Mouse (Mus musculus) left cerebral cortex, adult 11 months (tissue): ENCODE measurements at regions not wholly inside any gene's neighbourhood (a gene's known extent, or its start where the extent isn't known, plus 50 kb on each side); places are given as distances from the start of the nearest gene placed in this dataset.

Experiments used
- DNase-seq: peaks from one replicate; pipeline ENCODE4 v3.0.0; 2022; ENCODE audit warnings: low spot score

DNA sequence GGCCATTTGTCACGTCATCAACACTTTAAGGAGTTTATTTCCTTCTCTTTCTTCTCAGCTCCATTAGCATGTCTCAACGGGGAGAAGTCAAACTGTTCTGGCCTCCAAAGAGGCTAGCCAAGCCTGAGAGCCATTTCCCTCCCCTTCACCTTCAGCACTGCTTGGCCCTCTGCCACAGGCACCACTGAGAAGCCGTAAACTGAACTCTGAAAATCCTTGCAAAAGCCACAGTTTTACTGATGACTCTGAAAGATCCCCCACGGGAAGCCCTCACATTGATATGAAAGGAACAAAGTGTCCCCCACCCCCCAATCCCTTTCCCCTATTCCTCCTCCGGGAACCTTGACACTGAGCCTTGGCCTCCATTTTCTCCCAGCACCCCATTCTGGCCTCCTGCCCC, 188.1 kb upstream of the Arid1b start:
- no peak for DNase-seq

DNA sequence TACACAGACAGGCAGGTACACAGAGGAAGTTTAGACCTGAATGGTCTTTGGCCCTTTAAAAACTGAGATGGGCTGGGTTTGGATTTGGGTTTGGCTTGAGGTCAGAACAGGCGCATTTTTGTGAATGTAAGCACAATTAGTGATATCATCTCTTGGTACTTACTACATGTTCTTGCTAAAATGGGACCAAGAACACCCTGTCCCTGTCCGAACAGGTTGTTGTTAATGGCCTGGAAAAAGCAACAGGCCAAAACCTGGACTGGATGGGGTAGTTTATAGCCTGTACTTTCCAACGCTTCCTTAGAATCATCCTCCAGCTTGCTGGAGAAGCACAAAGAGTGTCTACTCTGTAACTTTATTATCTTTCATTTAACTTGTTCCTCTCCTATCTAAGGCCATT, 185.2 kb upstream of the Arid1b start:
- DNase-seq = no peak

DNA sequence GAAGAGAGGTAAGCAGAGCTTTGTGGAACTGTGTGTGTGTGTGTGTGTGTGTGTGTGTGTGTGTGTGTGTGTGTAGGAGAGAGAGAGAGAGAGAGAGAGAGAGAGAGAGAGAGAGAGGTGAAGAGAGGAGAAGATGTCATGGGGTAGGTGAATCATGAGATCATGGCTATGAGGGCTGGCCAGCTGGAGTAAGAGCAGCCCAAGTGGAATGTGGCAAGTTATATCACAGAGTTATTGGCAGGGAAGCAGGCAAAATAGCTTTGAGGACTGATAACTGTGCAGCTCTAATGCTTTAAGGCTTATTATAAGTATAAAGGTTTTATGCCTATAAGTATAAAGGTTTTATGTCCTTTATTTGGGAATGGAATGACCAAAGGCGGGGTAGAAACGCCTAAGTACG, 180.9 kb upstream of the Arid1b start:
- DNase-seq = no peak

DNA sequence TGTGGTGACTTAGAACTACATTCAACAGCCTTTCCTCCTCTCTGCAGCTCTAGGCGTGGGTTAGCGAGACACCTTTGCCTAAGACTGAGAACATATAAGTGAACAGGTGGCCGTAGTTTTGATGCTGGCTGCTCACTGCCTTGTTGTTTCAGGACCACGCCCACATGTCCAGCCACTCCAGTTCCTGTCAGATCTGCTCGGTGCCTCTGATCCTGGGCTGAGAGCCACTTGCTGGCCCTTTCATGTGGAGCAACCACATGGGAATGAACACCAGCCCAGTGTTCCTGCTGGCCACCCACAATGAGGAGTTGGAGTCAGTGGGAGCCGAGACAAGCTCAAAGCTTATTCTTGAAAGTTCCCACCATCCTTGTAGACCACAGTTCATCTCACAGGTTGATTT, 180.5 kb upstream of the Arid1b start:
- no peak for DNase-seq

DNA sequence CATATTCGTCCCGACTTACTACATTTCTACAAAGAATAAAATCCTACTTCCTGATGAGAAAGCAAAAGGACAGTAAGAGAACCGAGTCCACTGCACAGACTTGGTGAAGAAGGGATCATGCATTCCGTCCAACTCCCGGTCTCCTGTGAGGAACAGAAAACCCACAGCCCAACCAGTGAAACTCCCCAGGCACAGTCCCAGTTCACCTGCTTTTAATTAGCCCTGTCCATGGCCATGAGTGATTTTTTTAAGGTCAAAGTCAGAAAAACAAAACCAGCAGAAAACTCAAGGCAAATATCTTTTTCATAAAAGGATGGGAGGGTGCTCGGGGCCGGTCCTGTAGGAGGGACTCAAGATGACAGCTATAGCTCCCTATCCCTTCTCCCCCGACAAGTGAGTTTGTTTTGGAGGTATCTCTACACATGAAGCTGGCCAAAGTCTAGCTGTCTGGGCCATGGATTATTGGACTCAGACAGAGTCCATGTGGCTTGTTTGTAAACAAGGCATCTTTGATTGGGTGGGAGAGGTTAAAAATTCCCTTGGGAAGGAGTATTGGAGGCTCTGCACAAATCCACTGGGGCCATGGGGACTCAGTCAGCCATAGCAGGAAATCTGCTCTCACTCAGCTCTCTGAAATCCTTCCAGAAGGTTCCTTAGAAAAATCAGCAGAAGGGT, 168.8 kb upstream of the Arid1b start:
- no peak for DNase-seq

DNA sequence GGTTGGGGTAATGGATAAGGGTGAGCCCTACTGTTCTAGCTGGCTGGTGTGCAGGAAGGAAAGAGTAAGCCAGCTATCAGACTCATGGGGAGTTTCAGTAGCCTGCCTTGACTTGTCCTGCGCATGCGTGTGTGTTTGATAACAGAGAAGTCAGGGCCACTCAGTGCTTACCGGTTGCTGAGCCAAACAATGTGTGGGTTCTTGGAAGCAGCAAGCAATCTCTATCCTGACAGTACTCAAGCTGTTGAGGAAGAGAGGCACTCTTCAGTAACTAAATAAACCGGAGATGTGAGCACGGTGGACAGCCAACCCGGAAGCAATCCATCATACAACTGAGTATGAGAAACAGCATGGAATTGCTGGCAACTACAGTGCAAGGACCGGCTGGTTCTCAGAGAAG, 160.1 kb upstream of the Arid1b start:
- DNase-seq = no peak

DNA sequence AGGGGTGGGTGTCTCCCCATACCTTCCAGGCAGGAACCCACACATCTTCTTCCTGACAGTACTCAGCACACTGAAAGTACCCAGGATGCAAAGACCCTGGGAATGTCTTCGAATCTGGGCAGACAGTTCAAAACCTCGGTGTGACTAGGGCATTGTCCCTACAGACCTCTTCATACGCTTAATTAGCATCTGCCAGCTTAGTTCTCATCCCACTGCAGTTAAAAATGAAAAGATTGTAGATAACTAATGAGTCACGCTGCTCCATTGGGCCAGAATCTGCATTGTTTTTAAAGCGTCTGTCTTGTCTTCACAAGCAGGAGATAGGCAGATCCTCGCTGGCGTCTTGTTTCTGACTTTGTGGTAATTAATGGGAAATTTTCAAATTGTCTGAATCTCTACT, 159.6 kb upstream of the Arid1b start:
- DNase-seq = no peak

DNA sequence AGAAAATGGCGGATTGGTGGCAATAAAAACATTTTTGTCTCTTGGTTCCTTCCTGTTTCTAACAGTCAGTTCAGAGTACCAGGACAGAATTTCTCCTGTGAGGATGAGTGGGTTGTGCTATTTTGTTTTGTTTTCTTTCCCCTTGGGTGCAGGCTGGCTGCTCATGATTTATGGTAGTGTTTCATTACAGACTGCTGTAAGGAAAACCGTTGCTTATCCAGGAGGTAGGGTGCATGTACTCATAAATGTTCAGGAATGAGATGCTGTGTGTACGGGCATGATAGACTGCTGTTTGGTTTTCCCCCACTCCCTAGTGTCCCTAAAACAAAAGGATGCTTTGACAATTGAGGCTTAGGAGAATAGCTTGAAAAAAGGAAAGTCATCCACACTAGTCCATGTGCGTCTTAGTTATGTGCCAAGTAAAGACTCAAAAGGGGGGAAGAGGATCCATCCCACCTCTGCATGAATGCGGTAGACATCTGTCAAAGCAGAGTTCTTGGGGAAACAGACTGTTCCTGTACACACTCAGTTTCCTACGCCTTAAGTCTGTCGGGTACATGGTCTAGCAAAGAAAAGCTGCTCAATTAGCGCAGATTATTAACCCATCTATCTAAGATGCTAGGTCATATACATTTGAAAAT, 158.9 kb upstream of the Arid1b start:
- DNase-seq = no peak

DNA sequence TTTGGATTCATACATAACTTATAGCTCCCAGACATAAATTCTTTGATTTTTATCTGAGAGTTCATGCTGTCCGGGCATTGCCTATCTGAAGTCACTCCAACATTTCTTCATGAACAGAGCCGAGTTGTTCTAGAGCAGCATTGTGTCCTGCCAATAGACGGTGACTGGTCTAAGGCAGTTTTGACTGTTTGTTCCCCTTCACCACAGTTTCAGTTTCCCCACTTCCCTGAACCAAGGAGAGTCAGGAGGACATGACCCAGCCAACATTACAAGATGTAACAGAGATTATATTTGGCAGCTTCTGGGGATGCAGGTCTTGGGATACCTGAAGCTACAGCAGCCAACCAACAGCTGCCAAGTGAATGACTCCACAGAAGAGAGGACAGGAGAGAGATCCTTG, 154.0 kb upstream of the Arid1b start:
- no peak for DNase-seq

DNA sequence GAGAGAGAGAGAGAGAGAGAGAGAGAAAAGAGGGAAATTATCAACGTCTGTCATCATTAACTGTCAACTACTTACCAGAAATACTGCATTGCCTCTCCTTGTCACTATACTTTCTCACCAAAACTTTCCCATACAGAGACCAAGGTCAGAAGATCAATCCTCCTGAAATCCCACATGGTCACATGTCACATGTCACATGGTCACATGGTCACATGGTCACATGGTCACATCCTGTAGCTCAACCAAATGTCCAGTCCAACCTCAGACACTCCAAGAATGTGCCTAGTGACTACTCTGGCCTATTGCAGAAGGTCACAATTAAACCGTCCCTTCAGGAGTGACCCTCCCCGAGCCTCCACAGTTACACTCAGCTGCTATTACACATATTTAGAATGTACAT, 135.8 kb upstream of the Arid1b start:
- DNase-seq = no peak

DNA sequence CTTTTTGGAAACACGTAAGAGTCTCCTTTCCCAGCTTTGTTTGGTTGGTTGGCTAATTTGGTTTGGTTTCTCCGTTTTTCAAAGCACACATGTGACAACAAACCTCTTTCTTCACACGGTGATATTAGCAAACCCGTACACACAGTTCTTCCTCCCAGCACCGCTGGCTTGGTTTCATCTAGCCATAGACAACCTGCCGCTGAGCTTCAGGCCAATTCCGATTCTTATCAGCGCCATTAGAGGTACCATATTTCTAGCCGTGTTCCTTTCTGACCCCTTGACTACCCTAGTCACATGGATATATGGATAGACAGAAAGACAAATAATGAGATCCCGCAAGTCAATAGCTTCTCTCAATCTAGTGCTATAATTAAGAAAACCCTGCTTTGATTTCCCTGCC, 129.2 kb upstream of the Arid1b start:
- DNase-seq = no peak

DNA sequence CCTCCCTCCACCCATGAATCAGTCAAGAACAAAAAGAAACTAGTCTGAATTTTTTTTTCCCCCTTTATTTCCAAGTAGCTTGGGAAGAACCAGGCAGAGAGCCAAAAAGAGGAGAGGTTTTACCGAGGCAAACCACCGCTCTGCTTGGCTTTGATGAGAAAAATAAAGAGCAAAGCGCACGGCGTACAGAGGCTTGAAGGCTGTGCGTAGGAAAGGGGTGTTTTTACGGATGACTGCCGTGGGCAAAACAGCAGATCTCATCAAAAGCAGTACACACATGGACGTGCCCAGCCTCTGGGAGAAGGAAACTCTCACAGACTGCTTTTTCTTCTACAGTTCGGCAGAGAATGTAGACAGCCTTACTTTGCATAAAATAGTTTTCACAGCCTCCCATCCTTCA, 128.5 kb upstream of the Arid1b start:
- DNase-seq = peak; percentile 27

DNA sequence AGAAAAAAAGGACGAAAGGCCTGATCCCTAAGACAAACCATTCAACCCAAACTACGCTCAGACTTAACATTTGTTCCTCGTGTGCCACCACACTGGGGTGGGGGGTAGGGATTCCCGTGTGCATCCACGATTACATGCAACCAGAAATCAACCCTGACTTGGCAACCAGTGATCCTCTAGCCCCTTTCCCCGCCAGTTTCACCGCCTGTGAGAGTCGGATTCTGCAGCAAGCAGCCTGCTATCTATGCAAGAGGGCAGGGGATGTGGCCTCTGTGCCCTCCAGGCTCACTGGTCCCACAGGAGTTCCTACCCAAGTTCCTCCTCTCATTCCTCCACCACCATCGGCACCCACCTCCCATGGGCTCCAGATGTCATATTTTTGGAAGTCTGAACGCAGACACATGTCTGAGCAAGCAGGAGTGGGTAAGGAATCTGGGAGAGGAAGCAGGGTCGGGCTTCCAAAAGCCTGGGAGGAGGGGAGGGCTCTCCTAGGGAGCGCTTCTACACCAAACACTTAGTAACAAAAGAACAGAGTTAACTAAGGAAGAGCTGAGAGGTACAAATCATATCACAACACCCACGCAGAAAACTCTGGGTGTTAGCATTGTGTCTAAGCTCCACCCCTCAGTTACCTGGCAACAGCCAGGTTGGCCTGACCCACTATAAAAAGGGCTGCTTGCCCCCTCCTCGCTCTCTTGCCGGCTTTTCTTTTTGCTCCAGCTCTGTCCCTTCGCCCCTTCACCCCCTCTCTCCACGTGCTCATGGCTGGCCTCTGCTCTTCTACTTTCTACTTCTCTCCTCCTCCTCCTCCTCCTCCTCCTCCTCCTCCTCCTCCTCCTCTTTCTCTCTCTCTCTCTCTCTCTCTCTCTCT, 127.9 kb upstream of the Arid1b start:
- DNase-seq = peak; percentile 6

DNA sequence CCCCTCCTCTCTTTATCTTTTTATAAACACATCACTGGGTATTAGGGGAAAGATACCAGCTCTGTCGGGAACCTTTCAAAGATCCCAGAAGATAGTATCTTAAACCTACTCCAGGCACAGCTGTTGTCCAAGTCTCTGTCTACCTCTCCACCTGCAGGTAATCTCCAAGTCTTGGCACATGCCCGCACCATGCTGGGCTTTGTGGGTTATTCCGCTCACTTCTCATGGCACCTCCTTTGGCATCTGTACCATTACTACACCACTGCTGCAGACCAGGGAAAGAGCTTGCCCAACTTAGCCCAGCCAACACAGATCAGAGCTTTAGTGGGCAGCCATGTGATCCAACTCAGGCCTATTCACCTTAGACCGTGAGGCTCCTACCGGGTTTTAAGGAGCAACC, 127.0 kb upstream of the Arid1b start:
- no peak for DNase-seq

DNA sequence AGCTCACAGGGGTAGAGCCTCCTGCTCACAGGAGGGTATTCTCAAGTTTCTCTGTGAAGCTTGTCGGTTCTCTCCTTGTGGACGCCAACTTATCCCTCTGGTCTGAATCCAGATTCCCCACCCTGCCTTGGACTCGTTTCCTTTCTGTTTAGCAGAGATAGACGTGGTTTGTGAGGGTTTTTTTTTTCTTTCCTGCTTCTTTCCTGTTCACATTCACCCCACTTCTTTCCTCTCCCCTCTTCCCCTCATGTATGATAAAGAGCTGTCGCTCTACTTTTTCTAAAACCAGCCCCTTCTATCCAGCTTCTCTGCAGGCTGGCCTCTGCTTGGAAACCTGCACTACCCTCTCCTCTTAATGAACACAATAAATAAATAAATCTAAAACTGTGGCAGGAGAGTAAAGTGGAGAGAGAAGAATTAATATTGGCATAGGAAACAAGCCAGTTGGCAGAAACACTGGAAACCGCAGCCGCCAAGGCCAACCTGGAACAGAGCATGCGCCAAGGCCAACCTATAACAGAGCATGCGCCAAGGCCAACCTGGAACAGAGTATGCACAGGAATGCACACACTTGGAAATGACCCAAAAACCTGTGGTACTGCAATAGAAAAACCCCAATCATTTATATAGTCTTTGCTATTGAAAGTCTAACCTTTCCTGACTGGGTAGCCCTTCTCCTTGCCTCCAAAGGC, 126.2 kb upstream of the Arid1b start:
- DNase-seq = no peak

DNA sequence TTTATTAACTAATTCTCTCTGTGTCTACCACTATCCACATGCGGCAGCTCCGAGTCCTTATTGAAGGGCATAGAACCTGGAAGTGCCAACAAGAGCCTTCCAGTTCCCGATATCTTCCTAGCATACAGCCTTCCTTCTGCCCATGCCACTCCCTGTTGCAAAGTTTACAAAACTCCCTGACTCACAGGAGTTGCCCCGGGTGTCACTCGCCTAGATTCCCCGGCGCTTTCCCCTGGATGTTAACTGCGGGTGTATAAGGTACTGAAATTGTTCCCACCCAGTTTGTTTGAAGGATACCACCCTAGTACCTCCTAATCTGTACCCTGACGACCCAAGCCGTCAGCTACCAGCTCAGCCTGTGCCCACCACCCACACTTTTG, 125.7 kb upstream of the Arid1b start:
- no peak for DNase-seq

DNA sequence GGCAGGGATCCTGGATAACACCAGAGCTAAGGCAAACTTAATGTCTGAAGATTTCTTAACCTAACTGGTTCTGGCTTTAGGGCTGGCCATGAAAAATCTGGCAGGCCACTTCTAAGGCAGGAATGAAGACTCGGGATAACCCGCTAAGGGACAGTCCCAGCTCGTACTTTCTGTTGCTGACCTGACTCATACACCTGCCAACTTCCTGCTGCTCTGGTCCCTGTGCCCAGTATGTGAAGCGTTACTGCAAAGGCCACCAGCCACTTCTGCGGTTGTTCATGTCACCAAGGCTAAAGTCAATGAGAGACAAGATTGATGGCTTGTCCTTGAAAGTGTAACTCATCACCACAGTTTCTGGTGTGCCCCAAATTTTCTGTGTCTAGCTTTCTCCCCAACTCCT, 125.3 kb upstream of the Arid1b start:
- no peak for DNase-seq

DNA sequence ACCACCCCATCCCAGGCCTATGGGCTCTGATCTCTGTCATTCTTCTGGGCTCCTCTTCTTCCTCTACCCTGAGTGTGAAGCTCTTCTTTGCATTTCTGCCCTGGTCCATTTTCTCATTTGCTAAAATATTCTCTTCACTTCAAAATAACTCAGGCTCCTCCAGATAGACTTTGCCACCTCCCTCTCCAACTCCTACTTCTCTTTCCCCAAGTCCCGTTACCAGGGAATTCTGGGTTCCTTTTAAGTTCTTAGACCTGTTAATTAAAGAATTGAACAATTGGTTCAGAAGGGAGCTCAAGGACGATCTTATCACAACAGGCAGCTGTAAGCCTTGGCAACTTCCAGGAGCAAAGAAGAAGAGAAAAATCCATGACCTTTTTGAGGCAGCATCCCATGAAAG, 122.9 kb upstream of the Arid1b start:
- no peak for DNase-seq

DNA sequence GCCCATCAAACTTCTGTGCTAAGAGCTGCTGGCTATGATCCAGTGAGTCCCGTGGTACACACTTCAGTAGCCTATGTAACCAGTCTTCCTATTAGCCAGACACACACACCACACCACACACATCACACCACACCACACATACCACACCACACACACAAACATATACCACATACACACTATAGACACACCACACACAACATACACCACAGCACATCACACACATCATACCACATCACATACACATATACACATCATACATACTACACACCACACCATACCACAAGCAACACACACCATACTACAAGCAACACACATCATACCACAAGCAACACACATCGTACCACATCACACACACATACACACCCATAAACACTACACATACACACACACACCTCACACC, 119.7 kb upstream of the Arid1b start:
- DNase-seq = no peak

DNA sequence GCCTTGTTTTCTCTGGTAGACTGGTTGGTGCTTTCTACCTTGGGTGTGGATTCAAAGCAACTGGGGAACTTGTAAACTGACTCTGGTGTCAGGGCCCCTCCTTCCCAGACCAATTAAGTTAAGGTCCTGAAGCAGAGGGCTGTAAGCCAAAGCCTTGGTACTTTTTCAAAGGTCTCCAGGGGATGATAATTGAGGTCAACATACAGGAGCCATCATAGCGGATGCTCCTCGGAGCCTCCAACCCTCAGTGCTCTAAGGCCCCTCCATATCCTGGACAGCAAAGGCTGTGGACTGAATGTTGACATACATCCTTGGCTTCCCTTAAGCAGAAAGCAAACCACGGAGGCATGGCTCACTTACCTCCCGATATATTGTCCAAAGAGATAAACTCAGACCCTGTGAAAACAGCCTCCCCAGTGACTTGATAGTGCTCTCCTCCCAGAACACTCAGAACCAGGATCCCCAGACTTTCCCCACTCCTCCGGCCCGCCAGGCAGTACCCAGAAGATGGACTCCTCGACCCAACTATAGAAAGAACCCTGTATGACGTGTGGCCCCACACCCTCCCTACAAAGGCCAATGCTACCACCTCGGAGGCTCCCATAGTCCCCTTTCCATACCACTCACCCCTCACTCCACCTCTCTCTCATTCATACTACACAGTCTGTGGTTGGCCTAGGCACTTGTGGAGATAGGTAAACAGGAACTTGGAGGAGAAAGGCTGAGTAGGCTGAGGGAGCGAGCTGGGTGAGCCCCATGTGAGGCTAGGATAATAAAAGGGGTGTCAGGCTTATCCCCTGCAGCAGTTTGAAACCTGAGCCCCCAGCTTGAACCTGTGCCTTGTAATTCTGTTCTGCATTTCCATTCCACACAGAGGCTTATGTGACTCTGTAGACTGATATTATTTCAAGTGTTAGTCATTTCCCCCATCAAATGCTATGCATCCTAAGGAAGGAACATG, 118.8 kb upstream of the Arid1b start:
- no peak for DNase-seq

DNA sequence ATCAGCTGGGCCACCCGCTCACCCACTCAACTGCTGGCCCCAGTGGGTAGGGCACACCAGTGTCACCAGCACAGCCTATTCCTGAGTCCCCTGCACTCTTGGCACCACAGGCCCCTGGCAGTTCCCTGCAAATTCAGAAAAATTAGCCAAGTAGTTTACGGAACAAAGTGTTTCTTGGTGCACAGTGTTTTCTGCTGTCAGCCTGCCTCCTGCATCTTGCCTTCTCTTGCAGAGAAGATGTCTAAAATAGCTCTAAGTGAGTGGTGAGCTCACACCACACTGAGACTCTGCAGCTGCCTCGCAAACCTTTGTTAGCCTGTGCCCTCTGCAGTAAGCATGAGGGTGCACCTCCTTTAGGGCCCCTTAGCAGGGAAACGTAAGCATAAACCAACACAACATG, 117.7 kb upstream of the Arid1b start:
- DNase-seq = no peak

DNA sequence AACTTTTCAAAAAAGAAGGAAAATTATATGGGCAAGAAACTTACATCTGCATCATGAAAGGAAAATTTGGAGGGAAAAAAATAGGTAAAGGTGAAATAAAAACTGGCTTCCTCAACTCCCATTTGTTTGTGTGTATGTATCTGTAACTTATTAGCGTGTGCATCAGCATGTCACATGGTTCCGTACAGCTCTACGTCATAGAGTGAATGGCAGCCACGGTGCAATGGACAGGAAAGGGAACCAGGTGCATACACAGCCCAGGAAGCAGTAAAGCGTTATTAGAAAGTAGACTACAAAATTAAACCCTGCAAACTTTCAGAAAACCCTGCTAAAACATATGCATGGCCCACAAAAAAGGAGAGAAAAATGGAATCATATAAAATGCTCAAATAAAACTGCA, 112.7 kb upstream of the Arid1b start:
- DNase-seq = no peak
